Mouse (Mus musculus): ENCODE results near the gene Klhl22.

The Klhl22 gene

GRCm38 (mm10) chr16:17833321-17833680, 73.9 kb downstream of the Klhl22 start:
- peak; percentile 47 for DNase-seq (ENCODE audit: extremely low spot score)

GRCm38 (mm10) chr16:17833681-17834399, 74.4 kb downstream of the Klhl22 start:
- peak; percentile 59 for DNase-seq (ENCODE audit: extremely low spot score)

- DNase-seq (ENCODE audit: extremely low spot score): no peak
These were observed 75.1 kb downstream of the Klhl22 start for GRCm38 (mm10) chr16:17834543-17834942.

- no peak for DNase-seq (ENCODE audit: extremely low spot score)
These were observed 76.1 kb downstream of the Klhl22 start for GRCm38 (mm10) chr16:17835481-17835880.

- no peak for DNase-seq (ENCODE audit: extremely low spot score)
These were observed 78.6 kb downstream of the Klhl22 start, which contains the start of gene Car15 for GRCm38 (mm10) chr16:17838051-17838450. Car15 (minus strand) TSS chr16:17838364.

- DNase-seq (ENCODE audit: extremely low spot score): no peak
These were observed 80.6 kb downstream of the Klhl22 start for GRCm38 (mm10) chr16:17839976-17840375.

- no peak for DNase-seq (ENCODE audit: extremely low spot score)
These were observed 83.0 kb downstream of the Klhl22 start for GRCm38 (mm10) chr16:17842437-17842836.

All from embryo, embryonic 9.5 days (tissue).